Mouse (Mus musculus) heart, adult 2 months (tissue): ENCODE results near the gene Lgr5.

Source experiments
- CTCF ChIP-seq: fragments of 200-600 bp; IDR thresholded peaks from 2 replicates; pipeline ENCODE4 v1.8.1; 2022; ENCODE audit warnings: antibody characterized with exemption, mild to moderate bottlenecking, moderate library complexity
- POLR2A ChIP-seq: fragments of 200-500 bp; IDR thresholded peaks from 2 replicates; pipeline ENCODE4 v1.6.1; 2011; ENCODE audit warnings: mild to moderate bottlenecking, low read depth, low read length, control low read depth; ENCODE audit not compliant: insufficient read depth

DNA sequence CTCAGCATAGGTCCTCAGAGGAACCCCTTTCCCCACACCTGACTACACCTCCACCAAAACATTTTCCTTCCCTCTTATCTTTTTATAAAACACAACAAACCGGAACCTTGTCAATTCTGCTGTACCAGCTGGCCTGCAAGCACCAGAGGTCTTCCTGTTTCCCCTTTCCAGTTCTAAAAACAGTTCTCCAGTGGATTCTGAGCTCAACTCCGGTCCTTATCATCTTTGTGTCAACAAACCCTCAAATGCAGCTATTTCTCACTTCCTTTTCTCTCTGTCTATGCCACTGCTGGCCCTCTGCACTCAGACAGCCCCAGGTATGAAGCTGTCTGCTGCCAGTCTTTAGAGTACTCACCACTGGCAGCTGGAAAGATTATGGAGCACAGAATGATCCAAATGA is 56.8 kb downstream of the Lgr5 start:
- TF ChIP-seq POLR2A (no peak), CTCF (no peak)
